Mouse (Mus musculus): ENCODE results near the gene Anks3. TPM values are rescaled to one million over a fixed set of nuclear protein-coding genes. Genes with fewer than 3 reads are reported as not detected.

Anks3 gene
- total RNA-seq, 2 experiments from 2014 or later = 13.7 to 15.6 TPM

DNA sequence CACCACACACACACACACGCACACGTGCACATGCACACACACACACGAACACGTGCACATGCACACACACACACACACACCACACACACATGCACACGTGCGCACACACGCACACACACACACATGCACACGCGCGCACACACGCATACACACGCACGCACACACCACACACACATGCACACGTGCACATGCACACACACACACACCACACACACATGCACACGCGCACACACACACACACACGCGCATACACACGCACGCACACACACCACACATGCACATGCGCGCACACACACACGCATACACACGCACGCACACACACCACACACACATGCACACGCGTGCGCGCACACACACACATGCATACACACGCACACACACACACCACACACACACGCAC lies 28.6 kb downstream of the Anks3 start:
- no peak for ATAC-seq (ENCODE audit: poor library complexity, severe bottlenecking)

DNA sequence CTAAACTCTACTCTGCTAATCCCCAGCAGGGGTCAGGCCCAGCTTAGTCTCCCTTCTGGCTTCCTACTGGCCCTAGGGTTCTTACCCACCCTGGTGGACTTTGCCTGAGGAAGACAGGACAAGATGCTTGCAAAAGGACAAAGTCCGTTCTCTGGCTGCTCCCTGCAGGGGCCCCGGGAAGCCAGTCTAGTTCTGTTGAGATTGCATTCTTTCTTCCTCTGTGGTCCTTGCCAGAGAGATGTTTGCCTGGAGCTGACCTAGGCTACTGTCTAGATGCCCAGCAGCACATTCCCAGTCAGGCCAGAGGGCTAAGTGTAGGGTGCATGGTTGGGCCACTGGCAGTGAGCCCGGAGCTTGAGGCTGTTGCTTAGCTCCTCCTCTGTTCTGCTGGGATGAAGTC lies 31.6 kb downstream of the Anks3 start:
- ATAC-seq (ENCODE audit: poor library complexity, severe bottlenecking) = no peak

DNA sequence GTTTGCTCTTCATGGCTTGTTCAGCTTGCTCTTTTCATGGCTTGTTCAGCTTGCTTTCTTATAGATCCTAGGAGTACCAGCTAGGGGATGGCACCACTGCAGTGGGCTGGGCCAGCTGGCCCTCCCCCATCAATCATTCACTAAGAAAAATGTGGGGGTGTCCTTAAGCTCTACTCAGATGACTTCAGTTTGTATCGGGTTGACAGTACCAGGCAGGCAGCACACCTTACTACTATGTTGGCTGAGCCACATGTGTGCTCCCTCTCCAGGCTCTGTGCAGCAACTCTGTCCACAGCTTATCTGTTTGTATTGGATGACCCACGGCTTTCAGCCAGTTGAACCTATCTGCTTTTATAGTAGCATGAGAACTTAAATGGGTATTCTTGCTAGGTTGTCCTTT lies 35.5 kb downstream of the Anks3 start:
- no peak for ATAC-seq (ENCODE audit: poor library complexity, severe bottlenecking)

DNA sequence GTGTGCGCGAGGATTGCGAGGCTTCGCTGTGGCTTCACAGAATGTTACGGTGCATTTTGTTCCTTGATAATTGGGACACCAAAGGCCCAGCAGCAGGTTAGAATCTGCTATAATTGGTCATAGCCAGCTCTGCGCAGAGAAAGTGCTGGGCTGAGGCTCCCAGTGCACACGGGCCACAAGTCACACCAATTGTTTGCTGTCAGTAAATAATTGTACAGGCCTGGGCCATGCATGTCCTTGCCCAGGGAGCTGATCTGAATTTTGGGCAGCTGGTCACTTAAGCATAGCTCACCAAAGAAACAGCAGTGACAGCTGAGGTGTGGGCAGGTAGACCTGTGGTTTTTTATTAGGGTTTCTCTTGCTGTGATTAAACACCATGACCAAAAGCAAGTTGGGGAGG lies 36.0 kb downstream of the Anks3 start:
- no peak for ATAC-seq (ENCODE audit: poor library complexity, severe bottlenecking)

DNA sequence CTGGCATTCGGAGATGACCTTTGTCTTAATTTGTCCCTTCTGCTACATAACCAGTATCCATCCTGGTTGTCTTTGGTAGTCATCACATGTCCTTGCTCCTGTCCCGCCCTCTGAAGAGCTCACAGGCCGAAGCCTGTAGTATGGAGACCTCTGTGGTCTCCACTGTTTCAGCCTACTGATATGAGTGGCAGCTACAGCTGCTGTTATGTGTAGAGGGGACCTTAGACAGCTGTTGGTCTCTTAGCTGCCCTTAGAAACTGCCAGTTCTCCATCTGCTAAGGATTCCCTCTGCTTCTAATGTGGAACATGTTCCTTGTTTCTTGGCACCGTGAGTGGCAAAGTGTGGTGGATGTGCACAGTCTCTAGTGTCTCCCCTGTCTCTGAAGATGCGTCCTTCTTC lies 40.0 kb downstream of the Anks3 start:
- ATAC-seq (ENCODE audit: poor library complexity, severe bottlenecking) = no peak

DNA sequence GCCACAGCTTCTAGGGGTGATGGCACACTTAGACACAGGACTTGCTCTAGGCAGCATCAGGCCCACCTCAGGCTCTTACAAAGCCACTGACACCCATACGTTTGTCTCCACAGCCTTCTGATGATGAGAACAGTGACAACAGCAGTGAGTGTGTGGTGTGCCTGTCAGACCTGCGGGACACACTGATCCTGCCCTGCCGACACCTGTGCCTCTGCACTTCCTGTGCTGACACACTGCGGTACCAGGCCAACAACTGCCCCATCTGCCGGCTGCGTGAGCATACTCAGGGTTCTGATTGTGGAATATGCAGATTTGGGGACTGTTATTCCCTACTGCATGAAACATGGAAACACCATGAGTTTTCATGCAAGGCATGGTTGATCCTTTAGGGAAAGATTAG lies 41.5 kb downstream of the Anks3 start:
- no peak for ATAC-seq (ENCODE audit: poor library complexity, severe bottlenecking)

DNA sequence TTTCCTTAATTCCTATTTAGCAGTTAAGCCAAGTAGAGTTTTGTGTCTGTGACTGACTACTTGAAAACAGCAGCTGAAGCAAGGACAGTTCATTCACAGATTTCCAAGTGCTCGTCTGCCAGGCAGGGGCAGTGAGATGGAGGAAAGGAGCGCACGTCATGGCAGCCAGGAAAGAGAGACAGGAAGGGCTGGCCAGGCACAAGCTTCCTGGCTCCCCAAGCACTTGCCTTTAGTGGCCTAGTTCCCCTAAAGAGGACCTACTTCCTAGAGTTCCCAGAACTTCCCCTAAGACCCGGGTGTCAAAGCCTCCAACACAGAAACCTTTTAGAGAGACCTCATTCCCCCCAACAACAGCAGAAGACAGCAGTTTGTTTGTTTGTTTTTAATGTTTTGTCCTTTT lies 43.4 kb downstream of the Anks3 start:
- ATAC-seq (ENCODE audit: poor library complexity, severe bottlenecking) = 0 out of 2 replicates have a peak, but pooled peaks have one; percentile 33

DNA sequence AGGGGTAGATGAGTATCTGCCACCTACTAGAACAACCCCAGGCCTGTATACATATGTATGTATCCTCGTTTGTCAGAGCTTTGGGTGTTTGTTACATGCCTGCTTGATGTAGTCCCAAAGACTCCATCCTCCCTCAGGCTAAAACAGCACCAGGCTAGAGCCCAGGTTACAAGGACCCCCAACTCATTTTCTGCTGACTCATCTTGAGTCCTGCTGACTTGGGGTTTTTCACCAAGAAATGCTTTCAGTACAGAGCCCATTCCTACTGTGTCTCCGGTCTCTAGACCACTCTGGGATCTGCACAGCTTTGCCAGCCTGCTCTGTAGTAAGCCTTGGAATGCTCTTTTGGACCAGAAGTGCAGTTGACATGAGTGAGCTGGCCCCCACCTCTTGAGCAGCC lies 47.4 kb downstream of the Anks3 start:
- ATAC-seq (ENCODE audit: poor library complexity, severe bottlenecking) = no peak

DNA sequence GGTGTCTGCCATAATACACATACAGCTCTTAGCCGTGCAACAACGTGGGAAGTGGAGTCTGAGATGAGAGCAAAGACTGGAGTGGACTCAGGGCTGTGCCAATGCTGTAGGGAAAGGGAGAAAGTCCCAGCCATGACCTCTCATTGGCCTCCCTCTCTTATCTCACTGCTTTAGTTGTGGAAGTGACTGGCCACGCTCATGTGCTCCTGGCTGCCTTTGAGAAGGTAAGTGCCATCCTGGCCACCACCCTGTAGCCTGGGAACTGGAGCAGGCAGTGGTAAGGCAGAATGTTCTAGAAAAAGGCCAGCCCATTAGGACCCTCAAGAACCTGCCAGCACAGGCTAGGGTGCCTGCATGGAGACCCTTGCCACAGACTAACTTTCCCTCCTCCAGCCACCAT lies 48.1 kb downstream of the Anks3 start:
- no peak for ATAC-seq (ENCODE audit: poor library complexity, severe bottlenecking)

DNA sequence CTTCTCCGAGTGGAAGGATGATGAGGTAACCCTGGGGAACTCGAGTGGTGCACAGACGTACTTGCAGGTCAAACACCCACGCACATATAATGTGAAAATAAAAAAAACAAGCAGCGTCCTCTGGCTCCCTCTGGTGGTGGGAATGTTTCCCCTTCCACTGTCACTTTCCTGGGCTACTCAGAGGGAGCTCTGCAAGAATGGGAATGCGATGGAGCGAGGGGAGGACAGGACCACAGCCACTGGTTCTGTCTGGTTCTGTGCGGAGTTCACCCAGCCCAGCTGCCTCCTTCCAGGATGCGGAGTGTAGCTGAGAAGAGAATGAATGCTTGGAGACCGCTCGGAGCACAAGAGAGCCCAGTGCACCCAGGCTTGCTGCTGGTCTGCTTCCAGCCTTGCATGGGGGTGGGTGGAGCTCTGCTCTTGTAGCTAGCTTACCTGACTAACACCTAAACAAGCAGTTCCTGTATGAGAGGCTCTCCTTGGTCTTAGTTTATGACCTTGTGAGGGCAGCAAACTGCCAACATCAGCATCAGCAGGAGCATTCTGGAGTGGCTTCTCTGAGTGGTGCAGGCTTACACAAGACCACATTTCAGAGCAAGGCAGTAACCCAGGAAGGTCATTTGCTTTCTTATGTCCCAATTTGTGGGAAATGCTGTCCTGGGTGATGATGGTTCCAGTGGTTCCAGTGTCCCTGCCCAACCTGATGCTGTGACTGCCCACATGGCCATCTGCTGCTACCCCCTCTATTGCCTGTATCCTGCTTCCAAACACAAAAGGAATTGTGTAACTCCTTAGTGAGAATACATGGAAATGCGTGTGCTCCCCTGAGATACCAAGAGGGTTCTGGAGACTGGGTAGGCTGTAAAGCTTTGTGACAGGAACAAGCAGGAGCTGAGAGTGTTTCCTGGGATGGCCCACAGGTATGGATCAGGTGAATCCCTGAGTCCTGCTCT lies 49.9 kb downstream of the Anks3 start:
- peak; percentile 68 for ATAC-seq (ENCODE audit: poor library complexity, severe bottlenecking)

DNA sequence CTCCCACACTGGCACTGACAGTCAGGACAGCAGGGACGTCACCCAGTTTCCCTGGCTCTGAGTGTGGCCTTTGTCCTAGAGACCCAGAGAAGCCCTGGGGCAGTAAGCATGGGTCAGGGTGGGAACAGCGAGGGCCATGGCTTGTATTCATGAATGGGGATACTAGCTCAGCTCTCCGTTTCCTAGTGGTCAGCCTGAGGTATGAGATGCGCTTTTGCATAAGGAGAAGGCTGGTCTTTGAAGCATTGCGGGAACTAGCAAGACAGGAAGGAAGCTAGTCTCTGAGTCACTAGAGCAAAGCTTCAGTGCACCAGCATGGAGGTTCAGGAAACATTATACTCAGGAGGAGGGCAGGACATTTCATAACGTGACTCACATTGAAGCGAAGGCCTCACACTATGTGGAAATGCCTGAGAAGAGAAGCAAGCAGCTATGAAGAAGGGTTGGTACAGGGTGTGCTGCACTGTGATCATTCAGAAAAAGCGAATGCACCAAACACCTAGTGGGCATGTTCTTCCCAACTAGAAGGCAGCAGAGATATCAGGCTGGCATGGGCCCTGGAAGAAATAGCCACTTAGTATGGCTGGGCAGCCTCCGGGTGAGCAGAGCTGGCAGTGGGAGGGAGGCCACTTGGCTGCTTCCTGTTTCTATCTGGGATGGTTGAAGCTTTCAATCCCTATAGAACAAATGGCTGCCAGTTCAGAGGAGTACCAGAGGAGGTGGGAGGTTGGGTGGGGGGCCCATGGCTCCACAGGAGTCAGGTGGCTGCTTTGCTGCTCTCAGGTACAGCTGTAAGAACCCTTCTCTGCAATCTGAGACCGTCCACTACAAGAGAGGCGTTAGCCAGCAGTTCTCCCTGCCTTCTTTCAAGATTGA lies 50.9 kb downstream of the Anks3 start:
- ATAC-seq (ENCODE audit: poor library complexity, severe bottlenecking) = peak; percentile 87

DNA sequence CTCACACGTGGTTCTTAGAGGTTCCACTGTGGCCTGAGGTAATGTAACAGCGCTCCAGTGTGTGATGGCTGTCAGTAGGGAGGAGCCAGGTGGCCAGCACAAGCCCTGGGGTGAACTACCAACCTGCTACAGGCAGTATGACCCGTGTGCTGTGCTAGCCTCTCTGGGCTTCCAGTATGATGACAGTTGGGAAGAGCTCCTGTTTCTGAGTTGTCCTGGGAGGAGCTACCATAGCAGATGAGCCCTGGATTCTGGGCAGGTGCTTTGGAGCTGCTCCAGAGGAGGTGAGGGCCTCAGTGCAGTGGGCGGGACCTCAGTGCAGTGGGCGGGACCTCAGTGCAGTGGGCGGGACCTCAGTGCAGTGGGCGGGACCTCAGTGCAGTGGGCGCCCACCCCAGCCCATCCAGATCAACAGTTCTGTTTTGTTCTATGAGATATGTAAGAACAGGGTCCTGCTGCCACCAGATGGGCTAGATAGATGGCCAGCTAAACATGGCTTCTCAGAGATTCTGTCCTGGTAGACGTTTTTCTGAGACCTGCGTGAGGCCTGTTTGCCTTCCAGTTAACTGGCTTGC lies 51.8 kb downstream of the Anks3 start:
- ATAC-seq (ENCODE audit: poor library complexity, severe bottlenecking) = no peak

DNA sequence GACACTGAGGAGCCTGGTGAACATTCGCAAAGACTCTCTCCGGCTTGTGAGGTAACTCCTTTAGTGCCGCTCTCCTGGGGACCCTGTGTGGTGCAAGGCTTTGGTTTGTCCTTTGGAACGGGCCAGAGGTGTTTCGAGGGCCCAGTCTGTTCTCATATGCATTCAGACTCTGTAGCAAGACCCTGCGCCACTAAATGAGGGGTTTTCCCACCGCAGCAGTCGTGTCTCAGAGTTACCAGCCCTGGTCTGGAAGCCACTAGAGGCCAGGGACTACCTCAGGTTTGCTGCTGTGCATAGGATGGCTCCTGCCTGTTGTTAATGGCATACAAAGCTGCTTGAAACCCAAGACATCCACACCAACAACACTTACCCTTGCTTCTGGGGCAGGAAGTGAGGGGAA lies 53.2 kb downstream of the Anks3 start:
- ATAC-seq (ENCODE audit: poor library complexity, severe bottlenecking) = no peak

DNA sequence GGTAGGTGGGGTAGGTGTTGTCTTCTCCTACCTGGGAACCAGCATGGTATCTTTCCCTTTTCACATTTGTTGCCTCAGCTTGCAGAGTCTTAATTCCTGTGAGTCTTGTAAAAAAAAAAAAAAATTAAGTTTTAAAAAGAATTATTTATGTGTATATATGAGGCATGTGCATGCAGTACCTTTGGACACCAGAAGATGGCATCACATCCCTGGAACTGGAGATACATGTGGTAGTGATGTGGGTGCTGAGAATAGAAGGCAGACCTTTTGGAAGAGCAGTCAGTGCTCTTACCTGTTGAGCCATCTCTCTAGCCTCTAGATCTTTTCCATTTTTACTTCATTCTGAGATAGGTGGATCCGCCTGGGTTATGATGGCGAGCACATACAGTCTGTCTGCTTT lies 54.3 kb downstream of the Anks3 start:
- no peak for ATAC-seq (ENCODE audit: poor library complexity, severe bottlenecking)

DNA sequence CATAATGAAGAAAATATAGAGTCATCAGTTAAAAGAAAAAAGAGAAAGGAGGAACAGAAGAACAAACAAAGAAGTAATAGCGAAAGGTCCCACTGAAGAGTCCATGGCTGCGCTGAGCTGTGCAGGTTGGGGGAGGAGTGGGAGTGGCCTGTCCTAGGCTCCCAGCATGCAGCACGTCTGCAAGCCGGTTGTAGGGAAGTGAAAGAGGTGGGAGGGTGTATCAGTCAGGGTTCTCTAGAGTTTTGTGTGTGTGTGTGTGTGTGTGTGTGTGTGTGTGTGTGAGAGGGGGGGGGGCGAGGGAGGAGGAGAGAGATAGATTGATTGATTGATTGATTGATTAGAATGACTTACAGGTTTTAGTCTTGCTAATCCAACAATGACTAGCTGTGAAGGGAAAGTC lies 56.0 kb downstream of the Anks3 start:
- peak; percentile 87 for ATAC-seq (ENCODE audit: poor library complexity, severe bottlenecking)

DNA sequence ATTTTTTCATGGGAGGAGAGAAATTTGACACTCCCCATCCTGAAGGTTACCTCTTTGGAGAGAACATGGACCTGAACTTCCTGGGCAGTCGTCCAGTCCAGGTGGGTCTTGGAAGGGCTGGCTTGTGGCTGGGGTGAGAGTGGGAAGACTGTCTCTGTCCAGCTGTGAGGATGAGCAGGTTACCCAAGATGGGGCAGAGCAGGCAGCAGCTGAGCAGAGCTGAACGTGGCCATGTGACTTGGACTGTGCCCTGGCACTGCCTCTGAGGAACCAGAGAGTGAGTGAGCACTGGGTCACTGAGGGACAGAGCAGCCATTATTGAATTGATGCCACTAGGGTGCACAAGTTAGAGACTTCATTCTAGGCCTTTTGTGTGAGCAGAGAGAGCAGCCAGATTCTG lies 56.6 kb downstream of the Anks3 start:
- no peak for ATAC-seq (ENCODE audit: poor library complexity, severe bottlenecking)

DNA sequence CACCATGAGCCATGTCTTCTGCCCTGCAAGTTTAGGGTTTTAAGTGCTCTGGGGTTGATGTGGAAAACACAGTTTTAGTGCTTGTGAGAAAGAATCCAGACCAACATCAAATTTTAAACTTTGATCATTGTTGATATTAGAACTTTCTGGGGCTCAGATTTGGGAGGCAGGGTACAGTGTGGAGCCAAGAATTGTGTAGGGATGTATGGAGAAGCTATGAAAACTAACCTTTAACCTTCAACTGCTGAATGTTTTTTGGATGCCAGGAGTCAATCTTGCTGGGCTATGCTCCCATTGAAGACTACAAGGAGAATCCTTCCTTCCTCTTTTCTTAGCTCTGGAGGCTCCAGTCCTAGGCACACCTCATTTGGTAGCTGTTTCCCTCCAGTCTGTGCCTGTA lies 57.4 kb downstream of the Anks3 start:
- no peak for ATAC-seq (ENCODE audit: poor library complexity, severe bottlenecking)

DNA sequence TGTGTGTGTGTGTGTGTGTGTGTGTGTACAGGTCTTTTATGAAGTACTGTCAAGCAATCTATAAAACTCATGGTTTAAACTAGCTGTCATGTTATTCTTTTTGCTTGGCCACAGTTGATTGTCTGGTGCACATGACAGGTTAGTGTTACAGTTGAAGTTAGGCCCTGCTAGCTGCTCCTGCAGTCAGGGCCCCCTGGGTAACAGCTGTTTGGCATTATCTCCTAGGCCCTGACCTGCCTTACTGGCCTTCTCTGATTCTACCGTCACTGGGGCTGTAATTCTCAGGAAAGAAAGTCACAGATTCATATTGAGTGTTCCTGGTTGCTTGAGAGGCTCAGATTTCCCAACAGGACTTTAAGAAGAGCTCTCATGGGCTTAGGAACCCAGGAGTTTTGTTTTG lies 58.4 kb downstream of the Anks3 start:
- ATAC-seq (ENCODE audit: poor library complexity, severe bottlenecking) = no peak

DNA sequence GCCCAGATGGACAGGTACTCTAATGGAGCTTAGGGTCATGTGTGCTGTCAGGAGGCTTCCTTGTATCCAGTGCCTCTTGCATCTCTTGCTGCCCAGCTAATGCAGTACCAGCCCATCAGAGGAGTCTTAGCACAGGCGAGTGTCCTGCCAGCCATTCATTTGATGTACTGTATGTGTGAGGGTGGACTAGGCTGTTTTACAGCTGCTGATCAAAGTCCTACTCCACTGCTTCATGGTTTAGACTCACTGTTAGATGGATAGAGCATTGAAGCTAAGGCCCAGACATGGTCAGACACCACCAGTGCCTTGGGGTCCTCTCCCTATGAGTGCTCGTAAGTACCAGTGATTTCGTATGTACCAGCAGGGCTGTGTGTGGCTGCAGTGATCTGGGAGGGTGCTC lies 59.1 kb downstream of the Anks3 start:
- ATAC-seq (ENCODE audit: poor library complexity, severe bottlenecking) = no peak

DNA sequence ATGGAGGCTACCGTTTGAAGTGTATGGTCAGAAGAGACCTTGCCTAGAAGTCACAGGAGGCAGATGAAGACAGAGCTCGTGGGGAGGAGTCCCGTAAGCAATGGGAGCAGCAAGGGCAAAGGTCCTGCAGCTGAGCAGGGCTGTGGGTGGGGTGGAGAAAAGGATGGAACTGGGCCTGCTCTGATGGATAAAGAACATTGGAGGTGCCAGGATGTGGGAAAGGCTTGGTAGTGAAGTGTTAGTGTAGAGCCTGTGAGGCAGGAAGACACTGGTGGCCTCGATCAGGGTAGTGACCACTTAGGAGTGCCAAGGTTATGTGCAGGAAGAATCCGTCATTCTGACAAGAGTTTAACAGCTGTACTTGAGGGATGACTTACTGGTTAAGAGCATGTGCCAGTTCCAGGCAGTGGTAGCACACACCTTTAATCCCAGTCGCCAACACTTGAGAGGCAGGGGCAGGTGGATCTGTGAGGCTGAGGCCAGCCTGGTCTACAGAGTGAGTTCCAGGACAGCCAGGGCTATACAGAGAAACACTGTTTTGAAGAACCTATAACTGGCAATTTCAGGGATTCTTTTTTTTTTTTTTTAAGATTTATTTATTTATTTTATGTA lies 60.4 kb downstream of the Anks3 start:
- no peak for ATAC-seq (ENCODE audit: poor library complexity, severe bottlenecking)

DNA sequence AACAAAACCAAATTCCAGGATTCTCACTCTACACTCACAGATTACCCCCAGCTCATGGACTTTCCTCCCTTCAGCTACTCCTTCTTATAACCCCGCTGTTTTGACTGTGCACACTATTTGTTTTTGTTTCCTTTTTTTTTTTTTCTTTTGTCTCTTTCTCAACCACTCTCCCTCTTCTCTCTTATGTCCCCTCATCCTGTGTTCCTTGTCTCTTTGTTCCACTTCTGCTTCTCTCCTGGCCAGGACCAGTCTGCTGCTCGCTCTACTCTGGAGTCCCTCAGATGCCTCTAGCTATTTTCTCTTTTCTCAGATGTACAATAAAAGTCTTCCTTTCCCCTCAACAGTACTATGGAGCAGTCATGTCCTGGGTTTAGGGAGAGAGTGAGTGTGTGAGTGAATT lies 61.6 kb downstream of the Anks3 start:
- ATAC-seq (ENCODE audit: poor library complexity, severe bottlenecking) = 0 out of 2 replicates have a peak, but pooled peaks have one; percentile 52

Data from megakaryocyte, adult 5-6 weeks (primary cell).